Mouse (Mus musculus) cerebellum, adult (tissue): ENCODE measurements around the gene Gmpr.
"Not testable (repeated sequence)": the region's sequence is repeated elsewhere in the genome, so short reads cannot be mapped to it uniquely, and the experiment has no call there.

Experiments
- ATAC-seq: cut with Nextera tagmentation; 2 replicates; pipeline ENCODE4 v1.9.2; 2017; ENCODE audit warnings: mild to moderate bottlenecking, moderate library complexity, mixed read lengths; ENCODE audit not compliant: insufficient number of reproducible peaks, low FRiP score, low TSS enrichment

Gmpr gene

GRCm38 (mm10) chr13:45507274-45508229 is at the start of gene Gmpr:
TSS of gene Gmpr (plus strand) at chr13:45507444.
- ATAC-seq: peak; percentile 65

GRCm38 (mm10) chr13:45457459-45457858 is 49.8 kb upstream of the Gmpr start:
- peak; percentile 50; the same call in 1 of the 2 replicates for ATAC-seq

- ATAC-seq: no peak
Measured at GRCm38 (mm10) chr13:45460177-45460576, 47.1 kb upstream of the Gmpr start.

- peak; percentile 95 for ATAC-seq
Measured at GRCm38 (mm10) chr13:45461370-45461958, 45.8 kb upstream of the Gmpr start.

GRCm38 (mm10) chr13:45465616-45466015 is 41.6 kb upstream of the Gmpr start:
- no peak for ATAC-seq

- no peak for ATAC-seq
Measured at GRCm38 (mm10) chr13:45466031-45466519, 41.2 kb upstream of the Gmpr start.

GRCm38 (mm10) chr13:45468751-45469150 is 38.5 kb upstream of the Gmpr start:
- no peak for ATAC-seq

- ATAC-seq: no peak
Measured at GRCm38 (mm10) chr13:45469481-45470301, 37.6 kb upstream of the Gmpr start.

GRCm38 (mm10) chr13:45473311-45473710 is 33.9 kb upstream of the Gmpr start:
- no peak for ATAC-seq

GRCm38 (mm10) chr13:45475297-45475696 is 31.9 kb upstream of the Gmpr start:
- no peak for ATAC-seq

- ATAC-seq: no peak
Measured at GRCm38 (mm10) chr13:45477183-45477582, 30.1 kb upstream of the Gmpr start.

GRCm38 (mm10) chr13:45479951-45480350 is 27.3 kb upstream of the Gmpr start:
- ATAC-seq: no peak

GRCm38 (mm10) chr13:45483215-45483614 is 24.0 kb upstream of the Gmpr start:
- no peak for ATAC-seq

- ATAC-seq: not testable (repeated sequence)
Measured at GRCm38 (mm10) chr13:45483949-45484348, 23.3 kb upstream of the Gmpr start.

- ATAC-seq: no peak
Measured at GRCm38 (mm10) chr13:45485602-45486001, 21.6 kb upstream of the Gmpr start.

- no peak for ATAC-seq
Measured at GRCm38 (mm10) chr13:45486598-45486997, 20.6 kb upstream of the Gmpr start.

- no peak for ATAC-seq
Measured at GRCm38 (mm10) chr13:45491991-45492732, 15.1 kb upstream of the Gmpr start.

- peak; percentile 91 for ATAC-seq
Measured at GRCm38 (mm10) chr13:45493846-45494245, 13.4 kb upstream of the Gmpr start.

GRCm38 (mm10) chr13:45498623-45499022 is 8.6 kb upstream of the Gmpr start:
- ATAC-seq: no peak

GRCm38 (mm10) chr13:45499391-45499790 is 7.9 kb upstream of the Gmpr start:
- no peak for ATAC-seq
